Mouse (Mus musculus) midbrain, embryonic 12.5 days (tissue): Measurements from ENCODE around the gene Neurl4. TPM values are rescaled to one million over a fixed set of nuclear protein-coding genes. Genes with fewer than 3 reads are reported as not detected.
A peak's percentile ranks its signal among the peaks of the same experiment; 100 is the strongest.
"Not testable (repeated sequence)": the region's sequence is repeated elsewhere in the genome, so short reads cannot be mapped to it uniquely, and the experiment has no call there.

Source experiments
- ATAC-seq: fragments of 200-750 bp; cut with Nextera tagmentation; 2 replicates; pipeline ENCODE4 v1.8.0; 2017; ENCODE audit warnings: low read depth, moderate TSS enrichment, moderate library complexity; ENCODE audit not compliant: low FRiP score
- H3K27ac ChIP-seq: fragments of 300-500 bp; sonication (generic); replicated peaks from 2 replicates; pipeline ENCODE4 v1.5.1; 2016; ENCODE audit warnings: mild to moderate bottlenecking
- H3K27me3 ChIP-seq: fragments of 300-500 bp; sonication (generic); 2 replicates; pipeline ENCODE4 v1.6.1; 2016; ENCODE audit warnings: mild to moderate bottlenecking
- H3K36me3 ChIP-seq: fragments of 300-500 bp; sonication (generic); 2 replicates; pipeline ENCODE4 v1.6.1; 2016
- H3K4me1 ChIP-seq: fragments of 300-500 bp; sonication (generic); 2 replicates; pipeline ENCODE4 v1.6.1; 2016
- H3K4me2 ChIP-seq: fragments of 300-500 bp; sonication (generic); replicated peaks from 2 replicates; pipeline ENCODE4 v1.6.1; 2016; ENCODE audit warnings: mild to moderate bottlenecking, moderate library complexity
- H3K4me3 ChIP-seq: fragments of 300-500 bp; sonication (generic); 2 replicates; pipeline ENCODE4 v1.5.1; 2016; ENCODE audit warnings: mild to moderate bottlenecking
- H3K9ac ChIP-seq: fragments of 300-500 bp; sonication (generic); replicated peaks from 2 replicates; pipeline ENCODE4 v1.6.1; 2016; ENCODE audit warnings: mild to moderate bottlenecking, moderate library complexity
- H3K9me3 ChIP-seq: fragments of 300-500 bp; sonication (generic); 2 replicates; pipeline ENCODE4 v1.6.1; 2016; ENCODE audit warnings: mild to moderate bottlenecking
- WGBS: fragments of 180-500 bp; shearing (Covaris S2); methylation state at CpG from one replicate; pipeline ENCODE4 v1.1.7; 2016; 5-methylcytosine and 5-hydroxymethylcytosine counted together
- polyA plus RNA-seq: library from polyadenylated mRNA; unstranded; fragments of >200 nt; fragmentation: Nextera tagmentation; extraction: Ambion mirVana; gene quantifications from 2 replicates; pipeline ENCODE4 v1.2.1, GENCODE M21; 2016

Neurl4 gene
- 17.4 and 19.3 TPM in 2 replicates for polyA plus RNA-seq

GRCm38 (mm10) chr11:69900471-69901405 is at the start of gene Neurl4, which contains the start of gene 2810408A11Rik:
TSS of gene Neurl4 (plus strand) at chr11:69901072.
TSS of gene 2810408A11Rik (minus strand) at chr11:69900987.
- Histone ChIP-seq H3K4me1 (peaks cover 27% of the 10 kb centered on the region), H3K27me3 (no peaks in the 10 kb centered on the region), H3K4me2 (peak within 1 kb of the TSS; percentile 82), H3K4me3 (peak within 1 kb of the TSS; percentile 94), H3K27ac (peak within 1 kb of the TSS; percentile 96), H3K9me3 (no peaks in the 10 kb centered on the region), H3K9ac (peak within 1 kb of the TSS; percentile 95), H3K36me3 (peaks cover 28% of the 10 kb centered on the region)
- WGBS, result under 1% methylated on average over 38 of the region's 38 CpGs
- ATAC-seq, result peak; percentile 91

GRCm38 (mm10) chr11:69853994-69854393 is 46.9 kb upstream of the Neurl4 start:
- no peak overlapping the region for H3K4me3 ChIP-seq
- H3K9me3 ChIP-seq, result no peaks in the 10 kb centered on the region
- peaks cover 20% of the 10 kb centered on the region for H3K27me3 ChIP-seq
- 0 out of 2 replicates have a peak, but pooled peaks cover 7% of the 10 kb centered on the region for H3K4me1 ChIP-seq
- no peak overlapping the region for H3K4me2 ChIP-seq
- peaks cover 33% of the 10 kb centered on the region for H3K36me3 ChIP-seq
- ATAC-seq, result no peak
- H3K9ac ChIP-seq, result no peak overlapping the region
- 80% methylated on average over 7 of the region's 7 CpGs for WGBS
- 0 out of 2 replicates have a peak overlapping the region, but pooled peaks have one; percentile 2 for H3K27ac ChIP-seq

- 0 out of 2 replicates have a peak overlapping the region, but pooled peaks have one; percentile 35 for H3K27ac ChIP-seq
- H3K4me3 ChIP-seq, result no peak overlapping the region
- peaks cover 27% of the 10 kb centered on the region for H3K27me3 ChIP-seq
- ATAC-seq, result no peak
- 87% methylated on average over 10 of the region's 10 CpGs for WGBS
- H3K9me3 ChIP-seq, result no peaks in the 10 kb centered on the region
- no peak overlapping the region for H3K4me2 ChIP-seq
- H3K4me1 ChIP-seq, result 0 out of 2 replicates have a peak, but pooled peaks cover 7% of the 10 kb centered on the region
- no peak overlapping the region for H3K9ac ChIP-seq
- peaks cover 26% of the 10 kb centered on the region for H3K36me3 ChIP-seq
These were observed 46.2 kb upstream of the Neurl4 start for GRCm38 (mm10) chr11:69854680-69855079.

GRCm38 (mm10) chr11:69855347-69855746 is 45.5 kb upstream of the Neurl4 start:
- Histone ChIP-seq H3K9ac (no peak overlapping the region), H3K9me3 (no peaks in the 10 kb centered on the region), H3K36me3 (peaks cover 19% of the 10 kb centered on the region), H3K27me3 (peaks cover 31% of the 10 kb centered on the region), H3K27ac (no peak overlapping the region), H3K4me1 (0 out of 2 replicates have a peak, but pooled peaks cover 5% of the 10 kb centered on the region), H3K4me2 (no peak overlapping the region), H3K4me3 (0 out of 2 replicates have a peak overlapping the region, but pooled peaks have one; percentile 5)
- 16% methylated on average over 16 of the region's 16 CpGs for WGBS
- peak; percentile 78 for ATAC-seq

GRCm38 (mm10) chr11:69858113-69858998 is 42.5 kb upstream of the Neurl4 start, which contains the start of gene Tnk1:
TSS of gene Tnk1 (minus strand) at chr11:69858730.
- H3K9me3 ChIP-seq, result no peaks in the 10 kb centered on the region
- 23% methylated on average over 30 of the region's 30 CpGs for WGBS
- 0 out of 2 replicates have a peak, but pooled peaks cover 2% of the 10 kb centered on the region for H3K4me1 ChIP-seq
- H3K9ac ChIP-seq, result no peak within 1 kb of the TSS
- no peak for ATAC-seq
- no peak within 1 kb of the TSS for H3K4me2 ChIP-seq
- no peak within 1 kb of the TSS for H3K27ac ChIP-seq
- H3K27me3 ChIP-seq, result peaks cover 31% of the 10 kb centered on the region
- H3K4me3 ChIP-seq, result no peak within 1 kb of the TSS
- no peaks in the 10 kb centered on the region for H3K36me3 ChIP-seq

- H3K9ac ChIP-seq, H3K27ac ChIP-seq, H3K4me2 ChIP-seq, H3K4me3 ChIP-seq, H3K9me3 ChIP-seq, ATAC-seq, H3K4me1 ChIP-seq, H3K36me3 ChIP-seq: not testable (repeated sequence)
- peaks cover 14% of the 10 kb centered on the region for H3K27me3 ChIP-seq
- 83% methylated on average over 3 of the region's 3 CpGs for WGBS
These were observed 37.1 kb upstream of the Neurl4 start for GRCm38 (mm10) chr11:69863729-69864128.

- no peak for ATAC-seq
- no peak overlapping the region for H3K9ac ChIP-seq
- H3K36me3 ChIP-seq, result no peaks in the 10 kb centered on the region
- H3K27ac ChIP-seq, result no peak overlapping the region
- no peak overlapping the region for H3K4me2 ChIP-seq
- H3K4me3 ChIP-seq, result no peak overlapping the region
- H3K4me1 ChIP-seq, result no peaks in the 10 kb centered on the region; the same call in 1 of the 2 replicates
- 59% methylated on average over 8 of the region's 8 CpGs for WGBS
- H3K27me3 ChIP-seq, result peaks cover 8% of the 10 kb centered on the region
- H3K9me3 ChIP-seq, result no peaks in the 10 kb centered on the region
These were observed 36.6 kb upstream of the Neurl4 start for GRCm38 (mm10) chr11:69864138-69864860.

GRCm38 (mm10) chr11:69865561-69865960 is 35.3 kb upstream of the Neurl4 start:
- Histone ChIP-seq H3K4me2 (no peak overlapping the region), H3K4me1 (no peaks in the 10 kb centered on the region; the same call in 1 of the 2 replicates), H3K27ac (no peak overlapping the region), H3K36me3 (no peaks in the 10 kb centered on the region), H3K9ac (no peak overlapping the region), H3K9me3 (no peaks in the 10 kb centered on the region), H3K4me3 (no peak overlapping the region), H3K27me3 (no peaks in the 10 kb centered on the region)
- no peak for ATAC-seq
- WGBS, result 87% methylated on average over 9 of the region's 9 CpGs

GRCm38 (mm10) chr11:69867335-69867734 is 33.5 kb upstream of the Neurl4 start:
- H3K9ac ChIP-seq, result no peak overlapping the region
- no peak for ATAC-seq

GRCm38 (mm10) chr11:69870289-69871069 is 30.4 kb upstream of the Neurl4 start:
- Histone ChIP-seq H3K9ac (no peak overlapping the region), H3K4me1 (no peaks in the 10 kb centered on the region; the same call in 1 of the 2 replicates), H3K27ac (no peak overlapping the region), H3K27me3 (no peaks in the 10 kb centered on the region), H3K4me3 (no peak overlapping the region), H3K4me2 (no peak overlapping the region), H3K36me3 (no peaks in the 10 kb centered on the region), H3K9me3 (no peaks in the 10 kb centered on the region)
- WGBS, result 90% methylated on average over 2 of the region's 2 CpGs
- ATAC-seq, result no peak

More at GRCm38 (mm10) chr11:69867335-69867734, 33.5 kb upstream of the Neurl4 start:
- H3K9me3 ChIP-seq, result no peaks in the 10 kb centered on the region
- no peaks in the 10 kb centered on the region; the same call in 1 of the 2 replicates for H3K4me1 ChIP-seq
- H3K27ac ChIP-seq, result no peak overlapping the region
- H3K4me2 ChIP-seq, result no peak overlapping the region
- H3K4me3 ChIP-seq, result no peak overlapping the region
- H3K27me3 ChIP-seq, result no peaks in the 10 kb centered on the region
- no peaks in the 10 kb centered on the region for H3K36me3 ChIP-seq
- WGBS, result 75% methylated on average over 9 of the region's 9 CpGs
